Mouse (Mus musculus) gastrocnemius, postnatal 14 days (tissue): ENCODE measurements around the gene Tdp1. TPM values are rescaled to one million over a fixed set of nuclear protein-coding genes. Genes with fewer than 3 reads are reported as not detected.

Experiments used
- DNase-seq: peaks from one replicate; pipeline ENCODE4 v3.0.0; 2021; ENCODE audit warnings: mixed read lengths
- intact Hi-C: fragments of 180-260 bp; cut with DNase I; formaldehyde crosslinking; loops from one replicate; pipeline ENCODE4 v1.15.1; 2025; ENCODE audit warnings: low total_unique reads
- long read RNA-seq, 2 experiments: library from polyadenylated mRNA; stranded (forward); transcript quantifications; one replicate each; pipeline ENCODE4 v2.0.0; 2021
- total RNA-seq, 2 experiments: library from RNA; stranded (reverse); gene quantifications; 2 replicates each; pipeline ENCODE4 v1.2.3; 2021

Gene Tdp1
- 1 to 10 TPM; 4.1 to 6.5 TPM for total RNA-seq
- long read RNA-seq, experiment 1, transcript Tdp1-207 (16 exons, 2,036 nt) = major isoform, 9 of 13 reads
- long read RNA-seq, experiment 1, partial matches to known transcripts = 1 of 13 reads
- long read RNA-seq, experiment 1, other reads (novel, unspliced or antisense) = 2 of 13 reads
- long read RNA-seq, experiment 2, transcript Tdp1-207 (16 exons, 2,036 nt) = major isoform, 5 of 7 reads
- long read RNA-seq, experiment 2, partial matches to known transcripts = 0 of 7 reads
- long read RNA-seq, experiment 2, other reads (novel, unspliced or antisense) = 2 of 7 reads

GRCm38 (mm10) chr12:99884269-99885261, at the start of gene Tdp1, which contains the start of gene Efcab11:
Gene Tdp1 (plus strand): TSS chr12:99884517.
Gene Efcab11 (minus strand): TSS chr12:99884439.
- DNase-seq = peak; percentile 91
- intact Hi-C loops = no loop called here

- intact Hi-C loops = loop anchor here (5.0 to 10.0 kb wide), 2 partner anchors 92 to 749 kb away; no protein-coding TSS in a partner anchor
These were observed 47.7 kb upstream of the Tdp1 start for GRCm38 (mm10) chr12:99836404-99837131.

GRCm38 (mm10) chr12:99837528-99837927, 46.8 kb upstream of the Tdp1 start:
- DNase-seq = no peak

More at GRCm38 (mm10) chr12:99836404-99837131, 47.7 kb upstream of the Tdp1 start:
- DNase-seq = peak; percentile 33

GRCm38 (mm10) chr12:99838109-99838508, 46.2 kb upstream of the Tdp1 start:
- DNase-seq = no peak
- intact Hi-C loops = loop anchor here (5.0 to 10.0 kb wide), 2 partner anchors 93 to 751 kb away; no protein-coding TSS in a partner anchor

More at GRCm38 (mm10) chr12:99837528-99837927, 46.8 kb upstream of the Tdp1 start:
- intact Hi-C loops = loop anchor here (5.0 to 10.0 kb wide), 2 partner anchors 93 to 750 kb away; no protein-coding TSS in a partner anchor

GRCm38 (mm10) chr12:99838703-99839102, 45.6 kb upstream of the Tdp1 start:
- intact Hi-C loops = loop anchor here (5.0 to 10.0 kb wide), 2 partner anchors 94 to 751 kb away; no protein-coding TSS in a partner anchor
- DNase-seq = no peak

GRCm38 (mm10) chr12:99844951-99845350, 39.4 kb upstream of the Tdp1 start:
- intact Hi-C loops = no loop called here
- DNase-seq = no peak

GRCm38 (mm10) chr12:99849996-99850395, 34.3 kb upstream of the Tdp1 start:
- intact Hi-C loops = no loop called here
- no peak for DNase-seq

- intact Hi-C loops = no loop called here
- no peak for DNase-seq
These were observed 30.7 kb upstream of the Tdp1 start for GRCm38 (mm10) chr12:99853323-99854258.

- DNase-seq = no peak
- intact Hi-C loops = no loop called here
These were observed 28.3 kb upstream of the Tdp1 start for GRCm38 (mm10) chr12:99856011-99856410.

- intact Hi-C loops = no loop called here
These were observed 25.7 kb upstream of the Tdp1 start for GRCm38 (mm10) chr12:99858664-99859063.

GRCm38 (mm10) chr12:99859391-99860100, 24.8 kb upstream of the Tdp1 start:
- intact Hi-C loops = no loop called here
- DNase-seq = no peak

More at GRCm38 (mm10) chr12:99858664-99859063, 25.7 kb upstream of the Tdp1 start:
- DNase-seq = no peak

- DNase-seq = no peak
- intact Hi-C loops = no loop called here
These were observed 23.3 kb upstream of the Tdp1 start for GRCm38 (mm10) chr12:99860981-99861380.

- intact Hi-C loops = no loop called here
These were observed 19.7 kb upstream of the Tdp1 start for GRCm38 (mm10) chr12:99864613-99865012.

GRCm38 (mm10) chr12:99868821-99869220, 15.5 kb upstream of the Tdp1 start:
- DNase-seq = no peak
- intact Hi-C loops = no loop called here

More at GRCm38 (mm10) chr12:99864613-99865012, 19.7 kb upstream of the Tdp1 start:
- no peak for DNase-seq

GRCm38 (mm10) chr12:99873443-99873842, 10.9 kb upstream of the Tdp1 start:
- intact Hi-C loops = no loop called here

GRCm38 (mm10) chr12:99874609-99875008, 9.7 kb upstream of the Tdp1 start:
- DNase-seq = no peak
- intact Hi-C loops = no loop called here

More at GRCm38 (mm10) chr12:99873443-99873842, 10.9 kb upstream of the Tdp1 start:
- no peak for DNase-seq

- intact Hi-C loops = no loop called here
- peak; percentile 88 for DNase-seq
These were observed 1.2 kb upstream of the Tdp1 start for GRCm38 (mm10) chr12:99883000-99883712.
